Mouse (Mus musculus): Measurements from ENCODE around the gene Tmem203. TPM values are rescaled to one million over a fixed set of nuclear protein-coding genes. Genes with fewer than 3 reads are reported as not detected.

Gene Tmem203
- polyA plus RNA-seq, 1 experiment from 2014 or later, result 10.9 TPM

DNA sequence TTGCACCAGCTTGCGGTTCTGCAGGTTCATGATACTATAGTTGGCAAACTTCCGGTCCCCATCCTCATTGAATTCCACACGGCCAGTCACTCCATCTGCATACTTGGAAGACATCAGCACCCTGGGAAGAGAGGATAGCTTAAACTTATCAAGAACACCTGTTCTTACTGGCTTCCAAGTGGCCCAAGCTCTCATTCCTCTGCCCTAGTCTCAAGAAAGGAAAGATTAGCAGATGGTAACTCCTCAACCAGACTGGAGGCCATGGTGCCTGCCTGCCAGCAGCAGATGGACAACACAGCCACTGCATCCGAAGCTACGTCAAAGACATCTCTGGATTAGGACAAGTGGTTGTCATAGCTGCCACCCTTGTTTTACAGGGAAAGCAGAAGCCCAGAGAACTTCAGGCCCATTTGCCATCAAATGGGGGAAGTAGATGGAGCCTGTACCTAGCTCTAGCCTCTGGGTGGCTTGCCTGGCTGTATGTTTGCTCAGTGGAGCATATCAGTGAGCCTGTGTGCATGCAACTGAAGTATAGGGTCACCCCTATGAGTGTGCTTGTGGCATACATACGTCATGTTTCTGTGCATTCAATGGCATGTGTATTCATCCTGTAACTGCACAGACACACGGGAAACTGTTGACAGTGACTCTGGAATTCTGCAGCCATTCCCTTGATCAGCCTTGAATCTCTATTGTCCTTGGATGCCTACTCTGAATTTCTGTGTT, 48.9 kb downstream of the Tmem203 start:
- WGBS (ENCODE audit: insufficient replicate concordance), result 51% methylated on average over 7 of the region's 7 CpGs
- no peak overlapping the region for H3K9ac ChIP-seq (ENCODE audit: low read depth, low read length)

DNA sequence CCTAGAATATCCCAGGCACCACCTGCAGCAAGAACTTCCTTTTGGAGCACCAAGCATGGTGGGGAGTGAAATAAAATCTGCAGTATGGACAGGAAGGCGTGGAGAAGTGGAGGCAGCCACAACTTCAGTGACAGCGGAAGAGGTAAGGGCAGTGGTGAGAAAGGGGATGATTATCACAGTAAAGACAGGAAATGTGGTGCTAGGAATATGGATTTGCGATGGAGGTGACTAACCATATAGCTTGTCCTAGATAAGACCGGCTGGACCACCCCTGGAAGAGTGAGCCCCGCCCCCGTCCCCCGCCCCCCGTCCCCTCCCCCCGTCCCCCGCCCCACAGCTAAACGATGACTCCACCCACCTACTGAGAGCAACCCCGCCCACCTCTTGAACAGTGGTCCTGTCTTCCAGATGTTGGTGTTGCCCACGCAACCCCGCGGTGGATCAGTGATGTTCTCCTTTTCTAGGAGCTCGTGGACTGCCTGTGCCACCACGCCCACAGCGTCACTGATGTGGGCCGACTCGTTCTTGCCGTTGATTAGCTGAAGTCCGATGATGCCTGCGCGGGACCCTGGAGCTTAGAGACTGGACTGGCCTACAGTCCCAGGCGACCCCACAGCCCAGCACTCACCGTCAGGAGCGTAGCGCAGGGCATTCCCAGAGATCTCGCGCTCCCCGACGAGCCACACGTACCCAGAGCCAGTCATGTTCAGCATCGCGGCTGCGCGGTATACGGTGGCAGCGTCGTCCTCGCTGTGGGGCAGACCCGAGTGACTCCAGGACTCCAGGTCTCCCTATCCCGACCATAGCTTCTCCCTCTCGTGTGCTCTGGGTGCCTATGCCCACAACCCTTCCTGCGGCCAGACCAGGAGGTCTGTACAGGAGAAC, 49.7 kb downstream of the Tmem203 start:
- Histone ChIP-seq H3K9ac (ENCODE audit: low read depth, low read length) (no peak overlapping the region), H3K9me3 (replicated peaks; ENCODE audit: control insufficient read depth, low read length) (no peaks in the 10 kb centered on the region), H3K4me3 (ENCODE audit: low read depth, low read length) (peak overlapping the region; percentile 25; the same call in 1 of the 2 replicates), H3K36me3 (ENCODE audit: control insufficient read depth, insufficient read depth) (no peaks in the 10 kb centered on the region), H3K27me3 (ENCODE audit: control insufficient read depth, insufficient read depth, low read depth, low read length) (peaks cover 47% of the 10 kb centered on the region), H3K27ac (ENCODE audit: low read length) (no peak overlapping the region), H3K4me1 (ENCODE audit: control insufficient read depth, low read depth, low read length) (no peaks in the 10 kb centered on the region), H3K4me2 (ENCODE audit: low read depth, low read length) (peak overlapping the region; percentile 57)
- WGBS (ENCODE audit: insufficient replicate concordance), result 1% methylated on average over 44 of the region's 45 CpGs
- ATAC-seq (ENCODE audit: low read depth), result no peak

More for the DNA sequence above, 48.9 kb downstream of the Tmem203 start:
- Histone ChIP-seq H3K4me2 (ENCODE audit: low read depth, low read length) (no peak overlapping the region), H3K27me3 (ENCODE audit: control insufficient read depth, insufficient read depth, low read depth, low read length) (peaks cover 45% of the 10 kb centered on the region), H3K9me3 (replicated peaks; ENCODE audit: control insufficient read depth, low read length) (no peaks in the 10 kb centered on the region), H3K4me1 (ENCODE audit: control insufficient read depth, low read depth, low read length) (no peaks in the 10 kb centered on the region), H3K36me3 (ENCODE audit: control insufficient read depth, insufficient read depth) (no peaks in the 10 kb centered on the region), H3K4me3 (ENCODE audit: low read depth, low read length) (no peak overlapping the region), H3K27ac (ENCODE audit: low read length) (no peak overlapping the region)
- ATAC-seq (ENCODE audit: low read depth), result no peak

Other genes starting within 250 kb of the Tmem203 start
- 9.5 and 10.8 TPM in 2 replicates for gene Nsmf, start 201.1 kb upstream of the Tmem203 start, polyA plus RNA-seq (2015; fragmentation: Nextera tagmentation; extraction: Ambion mirVana)
- 5.3 and 8.0 TPM in 2 replicates for gene Entpd8, start 175.1 kb upstream of the Tmem203 start, polyA plus RNA-seq (2015; fragmentation: Nextera tagmentation; extraction: Ambion mirVana)
- gene Noxa1, start 160.3 kb upstream of the Tmem203 start, polyA plus RNA-seq (2015; fragmentation: Nextera tagmentation; extraction: Ambion mirVana), result 0.82 and 0.85 TPM in 2 replicates
- gene Nrarp, start 74.7 kb upstream of the Tmem203 start, polyA plus RNA-seq (2015; fragmentation: Nextera tagmentation; extraction: Ambion mirVana), result 1.1 and 1.3 TPM in 2 replicates
- gene Tor4a, start 58.6 kb upstream of the Tmem203 start, polyA plus RNA-seq (2015; fragmentation: Nextera tagmentation; extraction: Ambion mirVana), result 6.5 and 6.6 TPM in 2 replicates
- gene Nelfb, start 44.0 kb upstream of the Tmem203 start, polyA plus RNA-seq (2015; fragmentation: Nextera tagmentation; extraction: Ambion mirVana), result 33.9 and 34.9 TPM in 2 replicates
- gene Stpg3, start 40.8 kb upstream of the Tmem203 start, polyA plus RNA-seq (2015; fragmentation: Nextera tagmentation; extraction: Ambion mirVana), result not detected in 2 replicates
- not detected in 2 replicates for gene Fam166a, start 36.7 kb upstream of the Tmem203 start, polyA plus RNA-seq (2015; fragmentation: Nextera tagmentation; extraction: Ambion mirVana)
- 590 and 624 TPM in 2 replicates for gene Tubb4b, start 30.7 kb upstream of the Tmem203 start, polyA plus RNA-seq (2015; fragmentation: Nextera tagmentation; extraction: Ambion mirVana)
- 0.08 TPM in 1 of 2 replicates, not detected in the other for gene Slc34a3, start 21.1 kb upstream of the Tmem203 start, polyA plus RNA-seq (2015; fragmentation: Nextera tagmentation; extraction: Ambion mirVana)
- gene Rnf224, start 18.7 kb upstream of the Tmem203 start, polyA plus RNA-seq (2015; fragmentation: Nextera tagmentation; extraction: Ambion mirVana), result not detected in 2 replicates
- 0.77 TPM in 1 of 2 replicates, not detected in the other for gene Rnf208, start 13.2 kb upstream of the Tmem203 start, polyA plus RNA-seq (2015; fragmentation: Nextera tagmentation; extraction: Ambion mirVana)
- gene Cysrt1, start 13.0 kb upstream of the Tmem203 start, polyA plus RNA-seq (2015; fragmentation: Nextera tagmentation; extraction: Ambion mirVana), result not detected in 2 replicates
- gene AL732309.1, start 8.6 kb upstream of the Tmem203 start, polyA plus RNA-seq (2015; fragmentation: Nextera tagmentation; extraction: Ambion mirVana), result 1.4 and 1.8 TPM in 2 replicates
- 3.7 and 4.7 TPM in 2 replicates for gene Tprn, start 7.2 kb downstream of the Tmem203 start, polyA plus RNA-seq (2015; fragmentation: Nextera tagmentation; extraction: Ambion mirVana)
- 94.7 and 111 TPM in 2 replicates for gene Ssna1, start 17.0 kb downstream of the Tmem203 start, polyA plus RNA-seq (2015; fragmentation: Nextera tagmentation; extraction: Ambion mirVana)
- gene Anapc2, start 17.0 kb downstream of the Tmem203 start, polyA plus RNA-seq (2015; fragmentation: Nextera tagmentation; extraction: Ambion mirVana), result 40.1 and 40.5 TPM in 2 replicates
- gene Tmem210, start 32.7 kb downstream of the Tmem203 start, polyA plus RNA-seq (2015; fragmentation: Nextera tagmentation; extraction: Ambion mirVana), result not detected in 2 replicates
- gene Lrrc26, start 34.5 kb downstream of the Tmem203 start, polyA plus RNA-seq (2015; fragmentation: Nextera tagmentation; extraction: Ambion mirVana), result not detected in 2 replicates
- gene Grin1, start 63.7 kb downstream of the Tmem203 start, polyA plus RNA-seq (2015; fragmentation: Nextera tagmentation; extraction: Ambion mirVana), result 0.02 TPM in 1 of 2 replicates, not detected in the other
- 15.3 and 17.2 TPM in 2 replicates for gene Man1b1, start 76.9 kb downstream of the Tmem203 start, polyA plus RNA-seq (2015; fragmentation: Nextera tagmentation; extraction: Ambion mirVana)
- 10.8 and 11.5 TPM in 2 replicates for gene Dpp7, start 100.9 kb downstream of the Tmem203 start, polyA plus RNA-seq (2015; fragmentation: Nextera tagmentation; extraction: Ambion mirVana)
- gene Uap1l1, start 110.2 kb downstream of the Tmem203 start, polyA plus RNA-seq (2015; fragmentation: Nextera tagmentation; extraction: Ambion mirVana), result 12.6 and 14.0 TPM in 2 replicates
- gene Sapcd2, start 116.9 kb downstream of the Tmem203 start, polyA plus RNA-seq (2015; fragmentation: Nextera tagmentation; extraction: Ambion mirVana), result 14.7 and 16.2 TPM in 2 replicates
- gene Entpd2, start 140.4 kb downstream of the Tmem203 start, polyA plus RNA-seq (2015; fragmentation: Nextera tagmentation; extraction: Ambion mirVana), result 0.54 and 1.0 TPM in 2 replicates
- gene Npdc1, start 143.9 kb downstream of the Tmem203 start, polyA plus RNA-seq (2015; fragmentation: Nextera tagmentation; extraction: Ambion mirVana), result 4.7 and 4.8 TPM in 2 replicates
- 0.96 and 1.2 TPM in 2 replicates for gene Fut7, start 167.8 kb downstream of the Tmem203 start, polyA plus RNA-seq (2015; fragmentation: Nextera tagmentation; extraction: Ambion mirVana)
- 1.3 and 1.8 TPM in 2 replicates for gene Abca2, start 173.3 kb downstream of the Tmem203 start, polyA plus RNA-seq (2015; fragmentation: Nextera tagmentation; extraction: Ambion mirVana)
- gene Clic3, start 201.4 kb downstream of the Tmem203 start, polyA plus RNA-seq (2015; fragmentation: Nextera tagmentation; extraction: Ambion mirVana), result 0.54 and 0.63 TPM in 2 replicates
- gene Paxx, start 205.7 kb downstream of the Tmem203 start, polyA plus RNA-seq (2015; fragmentation: Nextera tagmentation; extraction: Ambion mirVana), result 10.1 TPM in 2 replicates
- gene Ptgds, start 214.6 kb downstream of the Tmem203 start, polyA plus RNA-seq (2015; fragmentation: Nextera tagmentation; extraction: Ambion mirVana), result 0.35 and 0.71 TPM in 2 replicates
- not detected in 2 replicates for gene Lcn12, start 238.5 kb downstream of the Tmem203 start, polyA plus RNA-seq (2015; fragmentation: Nextera tagmentation; extraction: Ambion mirVana)
- 23.8 and 24.7 TPM in 2 replicates for gene Fbxw5, start 245.3 kb downstream of the Tmem203 start, polyA plus RNA-seq (2015; fragmentation: Nextera tagmentation; extraction: Ambion mirVana)
- 90.7 and 105 TPM in 2 replicates for gene C8g, start 246.3 kb downstream of the Tmem203 start, polyA plus RNA-seq (2015; fragmentation: Nextera tagmentation; extraction: Ambion mirVana)

Measured in liver, embryonic 16.5 days (tissue).